Mouse (Mus musculus): Measurements from ENCODE around the gene Prr19.
"Not testable (repeated sequence)": the region's sequence is repeated elsewhere in the genome, so short reads cannot be mapped to it uniquely, and the experiment has no call there.

Prr19 gene

GRCm38 (mm10) chr7:25322058-25322484 is 20.9 kb downstream of the Prr19 start:
- DNase-seq (ENCODE audit: low read depth, low spot score), result peak; percentile 88

DNA sequence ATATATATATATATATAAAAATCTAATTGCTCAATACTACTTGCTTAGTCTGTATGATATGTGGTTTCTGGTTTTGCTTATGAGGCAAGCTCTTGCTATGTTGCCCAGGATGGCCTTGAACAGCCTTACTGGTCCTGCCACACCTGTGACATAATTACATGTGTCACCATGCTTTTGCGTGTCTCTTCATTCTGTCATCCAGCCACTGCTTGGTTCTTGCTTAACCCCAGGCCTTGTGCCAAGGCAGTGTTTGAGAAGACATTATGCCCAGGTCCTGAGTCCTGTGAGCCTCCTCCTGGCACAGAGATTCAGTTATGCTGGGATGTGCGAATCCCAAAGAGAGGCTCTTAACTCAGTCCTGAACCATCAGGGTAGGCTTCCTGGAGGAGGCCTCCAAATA is 22.0 kb downstream of the Prr19 start:
- DNase-seq (ENCODE audit: low read depth, low spot score), result no peak

- not testable (repeated sequence) for DNase-seq (ENCODE audit: low read depth, low spot score)
These were observed 24.2 kb downstream of the Prr19 start for GRCm38 (mm10) chr7:25325431-25325830.

- no peak for DNase-seq (ENCODE audit: low read depth, low spot score)
These were observed 25.0 kb downstream of the Prr19 start for GRCm38 (mm10) chr7:25326233-25326632.

DNA sequence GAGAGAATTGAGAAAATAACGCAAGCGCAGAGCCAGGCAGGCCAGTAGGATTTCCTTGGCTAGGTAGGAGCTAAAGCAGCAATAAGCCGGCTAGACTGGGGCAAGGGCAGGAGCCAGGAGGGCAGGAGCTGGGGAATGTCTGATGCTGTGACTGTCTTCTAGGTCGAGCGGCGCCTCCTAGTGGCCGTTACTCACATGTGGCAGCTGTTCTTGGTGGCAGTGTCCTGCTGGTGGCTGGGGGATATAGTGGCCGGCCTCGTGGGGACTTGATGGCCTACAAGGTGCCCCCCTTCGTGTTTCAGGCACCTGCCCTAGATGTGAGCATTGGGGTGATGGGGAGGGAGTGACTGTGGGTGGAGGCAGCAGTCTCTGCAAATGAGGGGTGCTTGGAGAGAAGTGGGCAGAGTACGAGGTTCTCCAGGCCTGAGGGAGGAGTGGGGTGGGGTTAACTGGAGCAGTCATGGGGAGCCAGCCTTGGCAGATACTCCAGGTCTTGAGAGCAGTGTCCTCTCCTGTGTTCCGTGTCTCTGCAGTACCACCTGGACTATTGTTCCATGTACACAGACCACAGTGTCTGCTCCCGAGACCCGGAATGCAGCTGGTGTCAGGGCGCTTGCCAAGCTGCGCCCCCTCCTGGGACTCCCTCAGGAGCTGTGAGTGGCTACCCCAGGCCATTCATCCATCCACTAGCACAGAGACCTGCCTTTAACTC is 32.5 kb downstream of the Prr19 start:
- DNase-seq (ENCODE audit: low read depth, low spot score), result peak; percentile 82

GRCm38 (mm10) chr7:25334472-25334871 is 33.3 kb downstream of the Prr19 start:
- DNase-seq (ENCODE audit: low read depth, low spot score), result no peak

GRCm38 (mm10) chr7:25339329-25339728 is 38.1 kb downstream of the Prr19 start:
- DNase-seq (ENCODE audit: low read depth, low spot score), result no peak

DNA sequence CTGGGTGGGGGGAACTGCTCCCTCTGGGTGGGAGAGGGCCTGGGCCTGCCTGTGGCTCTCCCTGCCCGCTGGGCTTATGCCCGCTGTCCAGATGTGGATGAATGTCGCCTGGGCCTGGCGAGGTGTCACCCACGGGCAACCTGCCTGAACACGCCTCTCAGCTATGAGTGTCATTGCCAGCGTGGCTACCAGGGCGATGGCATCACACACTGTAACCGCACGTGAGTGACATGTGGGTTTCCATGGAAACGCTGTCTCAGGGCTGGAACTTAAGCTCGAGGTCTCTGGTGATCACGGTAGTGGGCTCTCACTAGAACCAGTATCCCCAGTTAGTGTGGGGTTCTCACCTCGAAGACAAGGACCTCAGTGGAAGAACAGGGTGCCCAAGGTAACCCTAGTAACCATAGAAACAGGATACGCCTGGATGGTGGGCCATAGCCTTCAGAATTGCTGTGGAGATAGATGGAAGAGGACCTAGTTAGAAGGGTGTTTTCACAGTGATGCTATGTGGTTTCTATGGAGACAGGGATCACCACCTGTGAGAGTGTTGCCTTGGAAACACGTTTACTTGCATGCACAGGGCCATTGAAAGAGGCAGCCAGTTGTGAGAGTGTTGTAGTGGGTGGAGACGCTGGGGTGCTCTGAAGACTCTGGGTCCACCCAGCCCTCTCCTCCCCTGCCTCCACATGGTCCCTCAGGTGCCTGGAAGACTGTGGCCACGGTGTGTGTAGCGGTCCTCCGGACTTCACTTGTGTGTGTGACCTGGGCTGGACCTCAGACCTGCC is 40.0 kb downstream of the Prr19 start:
- no peak for DNase-seq (ENCODE audit: low read depth, low spot score)

DNA sequence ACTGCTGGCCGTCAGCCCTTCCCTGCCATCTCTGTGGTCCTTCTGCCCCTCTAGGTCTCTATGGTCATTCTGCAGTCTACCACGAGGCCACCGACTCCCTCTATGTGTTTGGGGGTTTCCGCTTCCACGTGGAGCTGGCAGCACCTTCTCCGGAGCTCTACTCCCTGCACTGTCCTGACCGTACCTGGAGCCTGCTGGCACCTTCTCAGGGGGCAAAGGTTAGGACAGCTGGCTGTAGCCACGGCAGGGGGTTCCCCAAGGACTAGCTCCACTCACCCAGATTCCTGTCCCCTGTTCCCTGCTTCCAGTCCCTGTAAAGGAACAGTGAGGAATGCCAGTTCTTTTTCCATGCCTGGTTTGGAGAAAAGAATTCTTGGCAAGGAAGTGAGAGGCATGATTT is 47.6 kb downstream of the Prr19 start:
- DNase-seq (ENCODE audit: low read depth, low spot score), result no peak

Measured in mesoderm, embryonic 11.5 days (tissue).